Mouse (Mus musculus) limb, embryonic 13.5 days (tissue): Measurements from ENCODE around the gene Atp6v0e. TPM values are rescaled to one million over a fixed set of nuclear protein-coding genes. Genes with fewer than 3 reads are reported as not detected.
A peak's percentile ranks its signal among the peaks of the same experiment; 100 is the strongest.

Source experiments
- ATAC-seq: fragments of 200-750 bp; cut with Nextera tagmentation; 2 replicates; pipeline ENCODE4 v1.8.0; 2017; ENCODE audit warnings: low read depth, moderate number of reproducible peaks, moderate TSS enrichment; ENCODE audit not compliant: low FRiP score
- H3K27ac ChIP-seq: fragments of 300-500 bp; sonication (generic); 2 replicates; pipeline ENCODE4 v1.5.1; 2015; ENCODE audit warnings: inconsistent platforms, mild to moderate bottlenecking, moderate library complexity
- H3K27me3 ChIP-seq: fragments of 300-500 bp; sonication (generic); 2 replicates; pipeline ENCODE4 v1.6.1; 2015; ENCODE audit warnings: mild to moderate bottlenecking, inconsistent platforms
- H3K36me3 ChIP-seq: fragments of 300-500 bp; sonication (generic); 2 replicates; pipeline ENCODE4 v1.6.1; 2015; ENCODE audit warnings: inconsistent platforms, mild to moderate bottlenecking, moderate library complexity
- H3K4me1 ChIP-seq: fragments of 300-500 bp; sonication (generic); 2 replicates; pipeline ENCODE4 v1.6.1; 2015; ENCODE audit warnings: inconsistent platforms
- H3K4me2 ChIP-seq: fragments of 300-500 bp; sonication (generic); replicated peaks from 2 replicates; pipeline ENCODE4 v1.6.1; 2015; ENCODE audit warnings: inconsistent platforms, mild to moderate bottlenecking, moderate library complexity
- H3K4me3 ChIP-seq: fragments of 300-500 bp; sonication (generic); 2 replicates; pipeline ENCODE4 v1.5.1; 2015; ENCODE audit warnings: moderate library complexity, mild to moderate bottlenecking, inconsistent platforms
- H3K9ac ChIP-seq: fragments of 300-500 bp; sonication (generic); 2 replicates; pipeline ENCODE4 v1.6.1; 2015; ENCODE audit warnings: mild to moderate bottlenecking, inconsistent platforms
- H3K9me3 ChIP-seq: fragments of 300-500 bp; sonication (generic); 2 replicates; pipeline ENCODE4 v1.6.1; 2016; ENCODE audit warnings: inconsistent platforms
- WGBS: fragments of 180-500 bp; shearing (Covaris S2); methylation state at CpG from one replicate; pipeline ENCODE4 v1.1.7; 2015; 5-methylcytosine and 5-hydroxymethylcytosine counted together
- polyA plus RNA-seq: library from polyadenylated mRNA; unstranded; fragments of >200 nt; fragmentation: Nextera tagmentation; extraction: Ambion mirVana; gene quantifications from 2 replicates; pipeline ENCODE4 v1.2.1, GENCODE M21; 2015

The Atp6v0e gene
- 161 and 174 TPM in 2 replicates for polyA plus RNA-seq

DNA sequence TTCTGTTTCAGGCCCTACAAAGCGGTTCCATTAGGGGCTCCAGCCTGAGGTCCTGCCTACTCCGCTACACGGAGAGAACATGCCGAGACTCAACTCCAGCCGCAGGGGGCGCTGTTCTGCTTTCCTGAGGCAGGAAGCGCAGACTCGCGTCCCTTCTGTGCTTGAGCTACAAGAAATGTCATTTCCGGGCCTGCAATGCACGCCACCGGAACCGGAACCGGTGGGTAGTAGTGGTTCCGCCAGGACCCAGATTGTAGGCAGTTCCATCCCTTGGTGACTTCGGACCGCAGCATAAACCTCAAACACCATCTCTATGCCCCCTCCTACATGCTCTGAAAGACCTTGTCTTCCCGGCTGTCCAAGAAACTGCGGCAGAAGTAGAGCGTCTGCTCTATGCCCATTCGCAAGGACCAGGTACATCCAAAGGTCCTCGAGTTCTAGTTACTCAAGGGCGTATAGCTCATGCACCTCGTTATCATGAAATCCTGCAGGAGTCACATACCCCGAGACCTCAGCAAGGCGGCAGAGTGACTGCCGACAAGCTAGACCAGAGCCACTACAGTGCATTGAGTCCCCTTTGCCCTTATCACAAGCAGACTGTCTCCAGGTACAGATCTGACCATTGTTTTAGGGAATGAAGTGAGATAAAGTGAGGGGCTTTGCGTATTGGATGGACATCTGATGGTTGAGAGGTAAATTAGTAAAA, at the start of gene Atp6v0e:
Atp6v0e (plus strand) TSS at position 254 of the 706 bp plus-strand sequence.
- ATAC-seq: peak; percentile 85; the same call in 1 of the 2 replicates
- no peaks in the 10 kb centered on the region for H3K36me3 ChIP-seq
- 0 out of 2 replicates have a peak, but pooled peaks cover 3% of the 10 kb centered on the region for H3K27me3 ChIP-seq
- peak within 1 kb of the TSS; percentile 86 for H3K4me2 ChIP-seq
- H3K4me3 ChIP-seq: peak within 1 kb of the TSS; percentile 64
- H3K27ac ChIP-seq: no peak within 1 kb of the TSS
- H3K4me1 ChIP-seq: peaks cover 11% of the 10 kb centered on the region
- 1% methylated on average over 28 of the region's 28 CpGs for WGBS
- peak within 1 kb of the TSS; percentile 72 for H3K9ac ChIP-seq
- no peaks in the 10 kb centered on the region for H3K9me3 ChIP-seq

DNA sequence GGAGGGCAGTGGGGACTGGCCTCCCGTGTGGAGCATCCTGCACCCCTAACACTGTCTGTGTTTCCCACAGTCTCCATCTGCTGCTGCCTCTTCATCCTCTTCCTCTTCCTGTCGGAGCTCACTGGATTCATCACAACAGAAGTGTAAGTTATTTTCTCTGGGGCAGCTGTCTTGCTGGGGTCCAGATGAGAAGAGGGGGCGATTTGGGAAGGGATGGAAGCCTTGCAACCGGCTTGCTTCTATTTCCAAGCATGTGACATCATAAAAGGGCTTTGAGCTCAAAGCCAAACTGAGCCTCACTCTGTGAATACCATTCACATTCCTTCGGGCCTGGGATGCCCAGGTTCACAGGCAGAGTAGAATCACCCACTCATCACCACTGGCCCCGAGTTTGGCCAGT, 48.7 kb upstream of the Atp6v0e start:
- Histone ChIP-seq H3K4me3 (no peak overlapping the region), H3K36me3 (peaks cover 73% of the 10 kb centered on the region), H3K27me3 (no peaks in the 10 kb centered on the region), H3K9me3 (no peaks in the 10 kb centered on the region), H3K4me2 (no peak overlapping the region), H3K4me1 (peaks cover 21% of the 10 kb centered on the region), H3K27ac (no peak overlapping the region), H3K9ac (no peak overlapping the region)
- WGBS: 78% methylated on average over 6 of the region's 6 CpGs
- ATAC-seq: no peak

DNA sequence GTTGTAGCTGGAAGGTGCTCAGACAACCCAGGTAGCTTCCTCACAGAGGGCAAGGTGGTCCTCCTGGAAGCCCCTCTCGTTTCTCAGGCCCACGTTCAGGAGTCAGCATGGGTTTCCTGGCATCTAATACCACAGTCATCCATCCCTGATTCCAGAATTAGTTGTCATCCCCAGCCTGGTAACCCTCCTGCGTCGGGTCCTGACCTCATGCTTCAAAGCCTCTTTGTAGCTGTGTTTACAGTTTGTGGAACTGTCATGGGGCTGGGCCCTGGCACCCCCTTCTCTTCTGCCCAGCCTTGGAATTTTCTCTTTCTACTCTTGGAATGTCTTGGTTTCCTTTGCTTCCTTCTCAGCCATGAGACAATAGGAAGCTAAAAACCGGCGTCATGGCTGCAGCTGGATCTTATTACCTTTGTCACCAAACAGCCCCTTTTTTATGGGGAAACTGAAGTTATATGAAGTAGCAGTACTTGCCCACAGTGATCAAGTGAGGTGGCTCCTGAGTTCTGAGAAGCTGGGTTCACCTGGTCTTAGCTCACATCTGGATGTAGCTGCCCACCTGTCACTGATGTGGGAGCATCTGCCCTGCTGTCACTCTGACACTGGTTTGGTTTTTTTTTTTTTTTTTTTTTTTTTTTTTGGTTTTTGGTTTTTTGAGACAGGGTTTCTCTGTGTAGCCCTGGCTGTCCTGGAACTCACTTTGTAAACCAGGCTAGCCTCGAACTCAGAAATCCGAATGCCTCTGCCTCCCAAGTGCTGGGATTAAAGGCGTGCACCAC, 48.1 kb upstream of the Atp6v0e start:
- peaks cover 21% of the 10 kb centered on the region for H3K4me1 ChIP-seq
- no peaks in the 10 kb centered on the region for H3K27me3 ChIP-seq
- H3K9me3 ChIP-seq: no peaks in the 10 kb centered on the region
- no peak overlapping the region for H3K4me2 ChIP-seq
- no peak overlapping the region for H3K4me3 ChIP-seq
- peaks cover 73% of the 10 kb centered on the region for H3K36me3 ChIP-seq
- H3K9ac ChIP-seq: no peak overlapping the region
- no peak for ATAC-seq
- WGBS: 68% methylated on average over 9 of the region's 9 CpGs
- H3K27ac ChIP-seq: no peak overlapping the region

DNA sequence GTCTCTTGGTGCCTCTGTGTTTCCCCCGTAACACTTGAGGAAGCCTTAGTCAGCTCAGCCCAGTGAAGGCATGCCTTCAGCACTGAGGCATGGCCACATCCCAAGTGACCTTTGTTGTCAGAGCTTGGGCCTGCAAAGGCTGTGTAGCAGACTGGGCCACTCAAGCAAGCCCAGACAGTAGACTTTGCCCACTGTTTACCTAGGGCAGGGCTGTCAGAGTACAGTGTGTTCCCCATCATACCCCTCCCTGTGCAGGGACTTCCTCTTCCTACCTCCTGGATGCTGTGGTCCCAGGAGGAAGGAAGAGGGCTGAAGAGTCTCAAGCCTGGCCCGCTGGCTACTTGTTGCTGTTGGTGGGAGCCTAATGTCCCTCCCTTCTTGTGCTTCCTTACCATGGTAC, 46.3 kb upstream of the Atp6v0e start:
- Histone ChIP-seq H3K36me3 (peaks cover 76% of the 10 kb centered on the region), H3K4me1 (peaks cover 21% of the 10 kb centered on the region), H3K9ac (no peak overlapping the region), H3K4me2 (no peak overlapping the region), H3K9me3 (no peaks in the 10 kb centered on the region), H3K27me3 (no peaks in the 10 kb centered on the region), H3K4me3 (no peak overlapping the region), H3K27ac (no peak overlapping the region)
- ATAC-seq: no peak
- 89% methylated on average over 2 of the region's 2 CpGs for WGBS

DNA sequence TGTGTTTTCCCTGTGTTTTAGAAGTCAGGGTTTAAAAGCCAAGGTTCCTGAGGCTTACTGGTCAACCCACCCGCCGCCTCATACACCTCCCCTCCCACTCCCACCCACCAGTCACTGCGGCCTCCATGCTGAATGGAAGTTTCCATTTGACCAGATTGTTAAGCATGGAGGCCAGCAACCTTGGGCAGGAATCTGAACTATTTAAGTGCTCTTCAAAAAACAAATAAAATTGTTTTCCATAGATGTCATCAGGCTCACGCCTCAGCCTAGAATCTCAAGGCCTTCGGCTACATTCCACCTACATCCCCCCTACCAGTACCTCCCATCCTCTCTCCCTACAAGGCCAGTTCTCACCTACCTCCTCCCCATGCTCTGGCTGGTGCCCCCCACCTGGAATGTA, 44.5 kb upstream of the Atp6v0e start:
- H3K9ac ChIP-seq: no peak overlapping the region
- H3K4me1 ChIP-seq: peaks cover 20% of the 10 kb centered on the region
- no peaks in the 10 kb centered on the region for H3K9me3 ChIP-seq
- no peak overlapping the region for H3K27ac ChIP-seq
- H3K4me3 ChIP-seq: no peak overlapping the region
- H3K27me3 ChIP-seq: no peaks in the 10 kb centered on the region
- peaks cover 78% of the 10 kb centered on the region for H3K36me3 ChIP-seq
- ATAC-seq: no peak
- no peak overlapping the region for H3K4me2 ChIP-seq
- 88% methylated on average over 5 of the region's 5 CpGs for WGBS

DNA sequence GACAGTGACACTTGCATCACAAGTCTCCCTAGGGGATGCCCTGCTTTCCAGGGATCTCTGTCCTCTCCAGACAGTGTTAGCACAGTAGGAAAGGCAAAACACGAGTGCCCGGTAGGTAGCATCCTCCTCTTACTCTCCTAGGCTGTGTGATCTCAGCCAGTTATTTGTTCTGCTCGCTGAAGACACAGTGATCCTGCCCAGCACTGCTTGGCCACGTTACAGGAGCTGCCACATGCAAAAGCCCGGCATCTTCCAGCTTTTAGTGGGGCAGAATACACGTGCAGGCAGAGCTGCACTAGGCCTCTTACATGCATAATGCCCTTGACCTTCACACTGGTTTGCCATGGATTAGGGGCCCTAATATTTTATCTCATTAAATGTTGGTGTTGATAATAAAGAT, 43.5 kb upstream of the Atp6v0e start:
- ATAC-seq: no peak
- Histone ChIP-seq H3K27ac (no peak overlapping the region), H3K9me3 (no peaks in the 10 kb centered on the region), H3K9ac (no peak overlapping the region), H3K36me3 (peaks cover 78% of the 10 kb centered on the region), H3K27me3 (no peaks in the 10 kb centered on the region), H3K4me3 (no peak overlapping the region), H3K4me1 (peaks cover 10% of the 10 kb centered on the region), H3K4me2 (no peak overlapping the region)
- WGBS: 89% methylated on average over 6 of the region's 6 CpGs

DNA sequence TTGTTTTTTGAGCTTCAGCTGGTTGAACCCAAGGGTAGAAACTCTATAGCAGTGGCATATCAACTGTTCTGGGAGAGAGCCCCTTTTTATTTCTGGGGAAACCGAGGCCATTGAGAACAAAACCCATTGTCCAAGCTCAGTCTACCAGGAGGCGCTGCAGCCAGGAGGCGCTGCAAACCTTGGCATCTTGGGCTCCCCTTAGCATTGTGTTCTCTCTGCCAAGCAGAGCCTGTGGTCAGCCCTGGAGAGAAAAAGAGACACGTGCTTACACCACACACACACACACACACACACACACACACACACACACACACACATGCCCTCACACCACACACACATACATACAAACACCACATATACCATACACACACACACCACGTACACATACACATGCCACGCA, 42.7 kb upstream of the Atp6v0e start:
- no peak for ATAC-seq
- Histone ChIP-seq H3K4me3 (no peak overlapping the region), H3K27ac (no peak overlapping the region), H3K4me1 (0 out of 2 replicates have a peak, but pooled peaks cover 5% of the 10 kb centered on the region), H3K36me3 (peaks cover 81% of the 10 kb centered on the region), H3K4me2 (no peak overlapping the region), H3K9me3 (no peaks in the 10 kb centered on the region), H3K9ac (no peak overlapping the region), H3K27me3 (no peaks in the 10 kb centered on the region)
- WGBS: 91% methylated on average over 6 of the region's 6 CpGs

DNA sequence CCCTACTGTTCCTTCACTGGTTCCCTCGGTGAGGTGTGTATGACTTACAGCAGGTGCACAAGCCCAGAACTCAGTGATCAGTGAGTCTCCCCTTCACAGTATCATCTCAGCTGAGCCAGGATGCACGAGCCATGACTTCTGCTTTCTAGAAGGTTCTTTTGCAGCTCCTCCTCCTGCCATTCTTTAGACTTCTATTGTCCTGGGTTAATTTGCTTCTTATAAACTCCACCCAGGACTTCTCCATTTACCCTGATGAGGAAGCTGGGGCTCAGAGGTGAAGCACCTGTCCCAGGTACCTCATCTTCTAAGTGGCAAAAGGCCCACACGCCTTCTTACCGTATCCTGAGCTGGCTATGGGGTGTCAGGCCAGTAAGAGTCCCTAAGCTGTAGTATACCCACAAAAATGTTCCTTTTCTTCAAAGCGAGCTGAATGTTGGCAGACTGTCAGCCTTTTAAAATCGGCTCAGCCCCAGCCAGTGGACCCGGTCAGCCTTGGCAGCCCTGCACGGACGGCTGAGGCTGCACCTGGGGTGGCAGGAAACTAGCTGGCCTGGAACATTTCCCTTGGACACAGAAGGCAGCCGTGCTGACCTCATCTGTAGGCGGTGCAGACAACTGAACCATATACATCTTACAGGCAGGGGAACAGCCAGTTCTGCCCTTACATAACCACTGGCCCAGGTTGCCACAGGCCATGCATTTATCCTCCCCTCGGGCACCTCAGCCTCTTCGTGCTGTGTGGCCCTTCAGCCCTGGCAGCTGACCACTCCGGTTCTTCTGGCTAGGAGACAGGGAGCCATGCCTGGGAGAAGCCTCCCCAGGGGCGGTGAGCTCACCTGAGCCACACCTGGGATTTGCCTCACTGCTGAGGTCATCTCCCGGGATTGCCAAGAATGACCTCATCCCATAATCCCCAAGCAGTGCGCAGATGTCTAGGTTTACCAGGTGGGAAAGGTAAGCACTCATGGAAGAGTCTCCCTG, 42.0 kb upstream of the Atp6v0e start:
- H3K4me3 ChIP-seq: no peak overlapping the region
- no peaks in the 10 kb centered on the region for H3K27me3 ChIP-seq
- no peaks in the 10 kb centered on the region for H3K9me3 ChIP-seq
- peak; percentile 45; the same call in 1 of the 2 replicates for ATAC-seq
- H3K4me2 ChIP-seq: no peak overlapping the region
- 81% methylated on average over 17 of the region's 17 CpGs for WGBS
- no peak overlapping the region for H3K9ac ChIP-seq
- peak overlapping the region; percentile 34; the same call in 1 of the 2 replicates for H3K27ac ChIP-seq
- 0 out of 2 replicates have a peak, but pooled peaks cover 5% of the 10 kb centered on the region for H3K4me1 ChIP-seq
- H3K36me3 ChIP-seq: peaks cover 82% of the 10 kb centered on the region

DNA sequence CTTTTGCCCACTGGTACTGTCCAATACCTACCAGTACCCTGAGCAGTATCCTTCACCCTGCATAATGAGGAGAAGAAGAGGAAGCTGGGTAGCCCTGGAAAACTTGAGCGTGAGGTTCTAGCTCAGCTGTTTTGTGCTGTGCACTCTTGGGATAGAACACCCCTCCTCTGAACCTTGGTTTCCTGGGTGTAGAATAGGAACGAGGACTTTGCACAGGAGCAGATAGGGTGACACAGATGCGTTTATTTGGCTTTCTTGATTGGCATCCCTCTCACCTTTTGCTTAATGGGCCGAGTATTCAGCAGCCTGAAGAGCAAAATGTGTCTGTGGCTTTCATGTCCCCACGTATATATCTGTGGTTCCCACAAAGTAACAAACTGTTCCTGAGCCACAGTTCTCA, 41.1 kb upstream of the Atp6v0e start:
- WGBS: 87% methylated on average over 5 of the region's 5 CpGs

DNA sequence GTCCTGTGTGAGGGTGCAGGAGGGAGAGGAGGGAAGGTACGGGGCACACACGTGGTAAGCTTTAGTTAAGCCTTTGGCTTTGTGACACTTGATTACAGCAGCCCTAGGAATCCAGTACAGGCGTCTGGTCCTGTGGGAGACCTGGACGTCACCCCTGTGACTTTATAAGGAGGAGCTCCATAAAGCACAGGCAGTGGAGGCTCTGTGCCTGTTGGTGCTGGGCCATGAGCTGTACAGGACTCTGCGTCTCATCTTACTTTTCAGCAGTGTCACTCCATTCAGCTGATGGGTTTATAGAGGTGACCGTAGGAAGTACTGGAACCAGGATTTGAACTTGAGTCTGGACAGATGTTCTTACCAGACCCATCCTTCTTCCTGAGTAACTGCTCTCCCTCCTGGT, 39.0 kb upstream of the Atp6v0e start:
- Histone ChIP-seq H3K9ac (no peak overlapping the region), H3K4me2 (no peak overlapping the region), H3K36me3 (peaks cover 83% of the 10 kb centered on the region), H3K27me3 (no peaks in the 10 kb centered on the region), H3K4me1 (0 out of 2 replicates have a peak, but pooled peaks cover 5% of the 10 kb centered on the region), H3K9me3 (no peaks in the 10 kb centered on the region), H3K4me3 (no peak overlapping the region), H3K27ac (no peak overlapping the region)
- ATAC-seq: no peak
- WGBS: 84% methylated on average over 6 of the region's 6 CpGs

More for the DNA sequence above, 41.1 kb upstream of the Atp6v0e start:
- H3K9ac ChIP-seq: no peak overlapping the region
- no peaks in the 10 kb centered on the region for H3K9me3 ChIP-seq
- no peak overlapping the region for H3K27ac ChIP-seq
- H3K4me3 ChIP-seq: no peak overlapping the region
- no peak overlapping the region for H3K4me2 ChIP-seq
- peaks cover 82% of the 10 kb centered on the region for H3K36me3 ChIP-seq
- 0 out of 2 replicates have a peak, but pooled peaks cover 5% of the 10 kb centered on the region for H3K4me1 ChIP-seq
- no peaks in the 10 kb centered on the region for H3K27me3 ChIP-seq
- ATAC-seq: no peak

DNA sequence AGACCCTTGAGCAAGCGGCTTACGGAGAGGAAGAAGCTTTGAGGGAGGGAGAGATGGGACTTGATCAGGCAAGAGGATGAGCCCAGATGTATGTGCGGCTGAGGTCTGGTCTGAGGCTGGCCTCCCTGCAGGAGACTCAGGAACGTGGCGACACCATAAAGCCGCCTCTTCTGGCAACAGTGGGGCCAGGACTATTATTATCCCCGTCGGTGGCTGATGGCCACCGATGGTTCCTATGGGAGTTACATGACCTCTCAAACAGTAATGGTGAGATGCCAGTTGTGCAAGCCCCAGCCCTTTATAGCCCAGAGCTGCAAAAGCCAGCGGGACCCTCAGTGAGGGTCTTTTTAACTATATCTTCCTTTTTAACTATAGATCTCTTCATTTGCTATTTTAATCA, 38.0 kb upstream of the Atp6v0e start:
- Histone ChIP-seq H3K9ac (no peak overlapping the region), H3K27me3 (no peaks in the 10 kb centered on the region), H3K4me3 (no peak overlapping the region), H3K9me3 (no peaks in the 10 kb centered on the region), H3K27ac (no peak overlapping the region), H3K4me2 (no peak overlapping the region), H3K4me1 (0 out of 2 replicates have a peak, but pooled peaks cover 5% of the 10 kb centered on the region), H3K36me3 (peaks cover 85% of the 10 kb centered on the region)
- ATAC-seq: no peak
- WGBS: 88% methylated on average over 10 of the region's 10 CpGs
